Mouse (Mus musculus) MEL (cell line): ENCODE measurements around the gene P2rx4.

ENCODE experiments used
- CHD1 ChIP-seq: IDR thresholded peaks from 2 replicates; pipeline ENCODE4 v1.6.1; 2012; ENCODE audit warnings: low read depth, mild to moderate bottlenecking, inconsistent platforms, low read length, improper control_type of control experiment
- CTCF ChIP-seq, 3 experiments: IDR thresholded peaks in 2 of 3; conservative IDR thresholded peaks in 1 of 3; 2 replicates each; pipeline ENCODE4 v1.5.1; 2011 to 2012; ENCODE audit warnings: low read length in 3 of 3, low read depth in 2 of 3, mild to moderate bottlenecking in 2 of 3, improper control_type of control experiment in 1 of 3, inconsistent platforms in 1 of 3, mixed read lengths in 1 of 3, moderate library complexity in 1 of 3; ENCODE audit not compliant: control insufficient read depth in 1 of 3, insufficient read depth in 1 of 3, poor library complexity in 1 of 3, severe bottlenecking in 1 of 3
- ELF1 ChIP-seq: IDR thresholded peaks from 2 replicates; pipeline ENCODE4 v1.6.1; 2014; ENCODE audit warnings: low read depth, mild to moderate bottlenecking, inconsistent platforms, low read length, improper control_type of control experiment, moderate library complexity
- EP300 ChIP-seq, 2 experiments: IDR thresholded peaks; 2 replicates each; pipeline ENCODE4 v1.6.1; 2011; ENCODE audit warnings: improper control_type of control experiment in 2 of 2, low read length in 2 of 2, low read depth in 1 of 2, mild to moderate bottlenecking in 1 of 2
- GABPA ChIP-seq: IDR thresholded peaks from 2 replicates; pipeline ENCODE4 v1.6.1; 2012; ENCODE audit warnings: low read depth, mild to moderate bottlenecking, inconsistent platforms, low read length, improper control_type of control experiment, moderate library complexity
- JUND ChIP-seq: IDR thresholded peaks from 2 replicates; pipeline ENCODE4 v1.6.1; 2011; ENCODE audit warnings: low read depth, mild to moderate bottlenecking, improper control_type of control experiment, low read length
- KAT2A ChIP-seq: conservative IDR thresholded peaks from 2 replicates; pipeline ENCODE4 v1.6.1; 2012; ENCODE audit warnings: low read depth, low read length, improper control_type of control experiment, inconsistent platforms
- MAX ChIP-seq: IDR thresholded peaks from 2 replicates; pipeline ENCODE4 v1.6.1; 2011; ENCODE audit warnings: low read length, improper control_type of control experiment
- MXI1 ChIP-seq: IDR thresholded peaks from 2 replicates; pipeline ENCODE4 v1.6.1; 2011; ENCODE audit warnings: mild to moderate bottlenecking, low read depth, low read length, improper control_type of control experiment
- NELFE ChIP-seq: IDR thresholded peaks from 2 replicates; pipeline ENCODE4 v1.6.1; 2011; ENCODE audit warnings: low read depth, low read length, improper control_type of control experiment
- POLR2A ChIP-seq, 2 experiments: IDR thresholded peaks; 2 replicates each; pipeline ENCODE4 v1.6.1; 2011 to 2012; ENCODE audit warnings: low read length in 2 of 2, mild to moderate bottlenecking in 2 of 2, control low read depth in 1 of 2, improper control_type of control experiment in 1 of 2, low read depth in 1 of 2, moderate library complexity in 1 of 2; ENCODE audit not compliant: control insufficient read depth in 1 of 2, insufficient read depth in 1 of 2, poor library complexity in 1 of 2
- RCOR1 ChIP-seq: IDR thresholded peaks from 2 replicates; pipeline ENCODE4 v1.6.1; 2012; ENCODE audit warnings: low read depth, mild to moderate bottlenecking, inconsistent platforms, low read length, improper control_type of control experiment
- SMC3 ChIP-seq: IDR thresholded peaks from 2 replicates; pipeline ENCODE4 v1.6.1; 2011; ENCODE audit warnings: low read depth, low read length, improper control_type of control experiment
- ZNF384 ChIP-seq: IDR thresholded peaks from 2 replicates; pipeline ENCODE4 v1.6.1; 2012; ENCODE audit warnings: low read depth, mild to moderate bottlenecking, inconsistent platforms, low read length, improper control_type of control experiment

DNA sequence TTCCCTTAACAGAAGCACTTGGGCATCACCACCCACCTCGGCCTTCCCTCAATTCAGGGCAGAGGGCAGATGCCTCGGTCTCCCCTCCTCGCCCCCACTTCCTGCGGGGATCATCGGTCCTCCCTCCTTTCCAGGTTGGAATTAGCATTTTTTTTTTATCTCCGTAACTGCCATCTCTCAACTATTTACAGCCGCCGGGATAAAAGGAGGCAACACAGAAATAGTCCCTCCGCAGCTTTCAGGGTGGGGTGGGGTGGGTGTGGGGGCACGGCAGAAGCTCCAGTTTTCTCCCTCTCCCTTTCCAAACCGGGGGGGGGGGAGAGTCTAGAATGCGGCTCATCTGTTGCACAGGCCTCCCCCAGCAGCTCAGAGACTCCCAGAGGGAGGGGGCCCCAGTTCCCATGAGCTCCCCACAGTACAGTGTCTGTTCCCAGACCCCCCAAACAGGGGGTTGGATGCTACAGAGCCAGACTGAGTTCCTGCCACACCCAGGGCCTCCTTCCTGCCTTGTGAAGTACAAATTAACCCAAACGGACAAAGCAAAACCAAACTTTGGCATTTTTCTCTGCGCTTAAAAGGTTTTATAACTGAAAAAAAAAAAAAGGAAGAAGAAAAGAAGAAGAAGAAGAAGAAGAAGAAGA is 68.4 kb downstream of the P2rx4 start:
- TF ChIP-seq EP300 (IDR thresholded peaks at IDR 0.05; ENCODE audit: low read depth in 1 of 2, low read length in 2 of 2) (no peak), CHD1 (no peak), POLR2A (IDR thresholded peaks at IDR 0.05; ENCODE audit: control insufficient read depth in 1 of 2, insufficient read depth in 1 of 2, low read depth in 1 of 2, low read length in 2 of 2, poor library complexity in 1 of 2) (no peak), CTCF (IDR thresholded peaks at IDR 0.05 in 2 of 3, conservative IDR thresholded peaks at IDR 0.05 in 1 of 3; ENCODE audit: control insufficient read depth in 1 of 3, insufficient read depth in 1 of 3, low read depth in 2 of 3, low read length in 3 of 3, poor library complexity in 1 of 3, severe bottlenecking in 1 of 3) (no peak), MXI1 (no peak), ELF1 (no peak), SMC3 (no peak), RCOR1 (no peak), KAT2A (no peak), GABPA (no peak), NELFE (no peak), JUND (no peak), ZNF384 (no peak), MAX (no peak)
